Mouse (Mus musculus): ENCODE measurements at regions not wholly inside any gene's neighbourhood (a gene's known extent, or its start where the extent isn't known, plus 50 kb on each side); places are given as distances from the start of the nearest gene placed in this dataset.

DNA sequence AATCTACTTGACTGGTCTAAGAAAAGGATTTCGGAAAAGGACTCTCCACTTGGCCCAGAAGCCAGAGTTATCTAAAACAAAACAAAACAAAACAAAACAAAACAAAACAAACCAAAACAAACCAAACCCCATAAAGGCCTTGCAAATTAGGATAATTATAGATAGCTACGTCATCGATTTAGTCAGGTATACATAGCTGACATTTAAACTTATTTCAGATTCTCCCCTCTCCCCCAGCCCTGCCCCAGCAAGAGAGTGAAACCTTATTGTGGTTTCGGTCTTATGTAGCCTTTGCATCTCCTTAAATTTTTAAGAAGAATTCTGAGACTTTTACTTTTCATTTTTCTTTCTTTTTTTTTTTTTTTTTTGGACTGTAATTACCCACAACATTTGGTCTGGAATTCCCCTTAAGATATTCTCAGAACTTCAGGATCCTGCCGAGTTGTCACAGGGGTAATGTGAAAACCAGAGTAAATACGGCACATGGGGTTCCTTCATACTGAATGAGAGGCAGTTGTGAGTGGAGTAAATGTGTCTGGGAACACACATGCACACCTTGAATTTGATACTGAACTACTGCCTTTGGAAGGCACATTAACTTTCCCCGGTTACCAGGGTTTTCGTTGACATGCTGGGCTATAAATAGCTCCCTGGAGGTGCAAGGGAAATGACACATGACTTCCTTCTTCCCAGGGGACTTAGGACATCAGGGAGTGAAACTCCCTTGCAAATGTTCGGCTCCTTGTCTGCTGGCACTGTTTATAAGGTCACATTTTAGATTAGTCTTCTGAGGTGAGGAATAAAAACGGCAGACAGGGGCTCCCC is 94.8 kb upstream of the Rap1b start:
- peak in 1 of 2 experiments; percentile 8 for DNase-seq

DNA sequence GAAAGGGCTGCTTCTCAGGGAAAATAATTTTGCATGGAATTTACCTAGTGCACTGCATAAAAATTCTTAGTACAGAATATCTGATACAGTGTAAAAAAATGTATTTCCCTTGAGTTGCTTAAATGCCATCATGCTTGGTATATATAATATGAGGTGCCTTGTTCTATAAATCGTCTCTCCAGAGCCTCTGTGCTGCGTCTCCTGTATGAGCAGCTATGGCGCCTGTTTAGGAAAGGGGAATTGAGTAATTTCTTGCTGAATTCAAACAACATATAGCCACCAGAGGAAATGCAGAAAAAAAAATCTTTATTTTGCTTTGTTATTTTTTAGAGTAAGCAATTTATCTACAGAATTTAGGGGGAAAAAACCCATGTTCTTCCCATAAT is 95.4 kb upstream of the Rap1b start:
- DNase-seq, result no peak

DNA sequence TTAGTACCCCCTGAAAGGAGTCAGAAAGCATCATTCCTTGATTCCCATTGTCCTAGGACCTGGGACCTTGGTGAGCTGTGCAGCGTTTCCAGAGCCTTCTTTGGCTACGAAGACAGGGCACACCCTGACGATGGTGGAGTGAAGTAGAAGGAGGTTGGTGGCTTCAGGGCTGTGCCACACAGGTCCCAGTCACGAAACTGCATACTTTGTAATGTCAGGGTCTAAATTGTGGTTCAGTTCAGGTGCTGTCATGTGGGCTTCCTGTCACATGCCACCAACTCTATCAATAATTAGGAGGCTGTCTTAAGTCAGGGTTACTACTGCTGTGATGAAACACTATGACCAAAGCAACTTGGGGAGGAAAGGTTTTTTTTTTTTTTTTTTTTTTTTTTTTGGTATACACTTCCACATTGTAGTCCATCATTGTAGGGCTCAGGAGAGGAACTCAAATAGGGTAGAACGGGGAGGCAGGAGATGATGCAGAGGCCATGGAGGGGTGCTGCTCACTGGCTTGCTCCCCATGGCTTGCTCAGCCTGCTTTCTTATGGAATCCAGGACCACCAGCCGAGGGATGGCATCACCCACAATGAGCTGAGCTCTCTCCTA is 98.0 kb upstream of the Rap1b start:
- no peak for DNase-seq

DNA sequence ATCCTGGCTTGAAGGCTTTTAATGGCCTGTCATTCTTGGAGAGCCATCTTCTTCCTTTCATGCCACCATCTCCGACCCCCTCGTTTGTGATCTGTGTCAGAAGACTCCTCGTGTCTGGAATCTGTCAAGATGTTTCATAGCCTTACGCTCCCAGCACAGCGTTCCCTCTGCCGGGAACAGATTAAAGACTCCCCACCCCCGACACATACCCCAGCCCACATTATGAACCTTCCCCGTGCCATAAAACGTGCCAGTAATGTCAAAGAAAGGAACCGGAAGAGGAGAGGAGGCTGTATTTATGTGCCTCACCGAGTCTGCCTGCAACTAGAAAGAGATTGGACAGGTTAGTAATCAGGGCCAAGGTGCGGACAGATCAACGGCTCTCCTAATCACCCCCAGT is 101.4 kb upstream of the Rap1b start:
- no peak for DNase-seq

DNA sequence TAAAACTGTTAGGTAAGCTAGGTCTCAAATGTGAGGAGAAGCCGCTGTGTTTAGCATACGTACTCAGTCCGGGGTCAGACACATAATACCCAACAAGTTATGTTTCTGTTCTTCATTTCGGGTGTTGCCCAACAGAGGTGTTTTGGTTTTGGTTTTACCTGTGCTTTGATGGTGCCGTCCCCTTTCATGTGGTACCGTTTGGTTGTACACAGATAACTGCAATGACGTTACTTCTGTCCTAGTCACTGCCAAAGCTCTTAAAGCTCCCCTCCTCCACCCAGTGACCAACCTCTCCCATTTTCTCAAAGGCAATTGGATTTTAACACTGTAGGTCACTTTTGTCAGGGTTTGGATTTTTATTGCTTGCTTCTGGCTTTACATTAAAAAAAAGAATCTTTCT is 102.1 kb upstream of the Rap1b start:
- no peak for DNase-seq

DNA sequence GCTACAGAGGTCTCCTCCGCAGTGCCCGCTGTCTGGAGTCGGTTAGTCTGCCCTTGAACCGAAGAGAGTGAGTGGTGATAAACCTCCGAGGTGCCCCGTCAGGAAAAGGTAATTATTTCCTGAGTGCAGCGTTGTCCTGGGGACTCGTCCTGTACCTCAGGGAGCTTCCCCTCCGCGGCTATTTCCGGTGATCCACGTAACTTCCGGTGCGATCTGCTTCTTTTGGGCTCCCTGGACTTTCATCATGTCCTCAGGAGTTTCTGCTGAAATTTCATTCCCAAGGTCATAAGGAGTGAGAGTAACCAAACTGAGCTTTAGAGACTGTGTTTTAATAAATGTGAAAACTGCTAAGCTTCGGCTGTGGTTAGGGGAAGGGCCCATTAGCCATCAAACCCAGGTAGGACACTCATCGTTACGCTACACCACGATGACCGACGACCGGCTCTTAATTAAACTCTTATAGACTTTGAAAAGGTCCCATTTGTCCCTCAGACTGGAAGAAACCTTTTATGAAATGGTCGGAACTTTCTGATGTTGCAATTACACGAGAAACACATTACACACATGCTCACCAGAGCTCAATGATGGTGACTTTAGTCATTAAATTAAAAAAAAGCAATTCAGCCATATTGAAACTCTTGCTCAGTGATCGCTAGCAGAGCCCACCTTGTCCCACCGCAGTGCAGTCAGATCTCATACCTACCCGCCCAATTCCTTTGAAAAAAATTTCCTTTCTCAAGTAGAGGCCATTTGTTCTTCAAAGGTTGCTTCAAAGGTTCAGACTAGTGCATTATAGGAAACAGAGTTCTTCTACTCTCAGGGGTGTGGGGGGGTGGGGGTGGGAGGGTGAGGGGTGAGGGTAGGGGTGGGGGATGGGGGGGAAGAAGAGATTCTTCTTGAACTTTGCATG is 106.5 kb upstream of the Rap1b start:
- DNase-seq, result no peak

DNA sequence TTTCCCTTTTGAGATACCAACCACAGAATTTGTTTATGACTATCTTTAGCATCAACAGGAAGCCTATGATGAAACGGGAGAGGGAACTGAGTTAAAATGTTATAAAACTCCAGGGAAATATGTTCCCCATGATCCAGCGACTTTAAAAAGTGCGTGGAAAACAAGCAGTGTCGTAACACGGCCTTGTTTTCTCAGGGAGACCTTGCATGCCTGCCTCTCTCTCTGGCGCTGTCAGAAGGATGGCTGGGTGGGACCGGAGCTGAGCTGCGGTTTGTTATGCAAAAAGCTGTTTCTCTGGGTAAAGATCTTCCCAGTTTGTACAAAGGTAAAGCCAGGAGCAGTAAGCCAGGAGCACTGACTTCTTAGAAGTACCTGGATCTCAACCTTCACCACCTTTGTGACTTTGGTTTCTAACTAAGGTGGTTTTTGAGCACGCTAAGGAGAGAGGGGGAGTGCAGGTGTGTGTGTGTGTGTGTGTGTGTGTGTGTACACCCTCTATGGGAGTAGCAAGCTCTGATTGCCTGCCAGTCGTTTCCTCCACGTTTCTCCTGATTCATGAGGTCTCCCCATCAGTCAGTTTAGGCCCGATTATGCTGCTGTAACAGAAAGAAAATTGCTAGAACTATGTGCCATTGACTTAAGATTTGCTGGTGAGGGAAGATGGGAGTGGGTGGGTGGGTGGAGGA is 107.3 kb upstream of the Rap1b start:
- DNase-seq, result no peak

DNA sequence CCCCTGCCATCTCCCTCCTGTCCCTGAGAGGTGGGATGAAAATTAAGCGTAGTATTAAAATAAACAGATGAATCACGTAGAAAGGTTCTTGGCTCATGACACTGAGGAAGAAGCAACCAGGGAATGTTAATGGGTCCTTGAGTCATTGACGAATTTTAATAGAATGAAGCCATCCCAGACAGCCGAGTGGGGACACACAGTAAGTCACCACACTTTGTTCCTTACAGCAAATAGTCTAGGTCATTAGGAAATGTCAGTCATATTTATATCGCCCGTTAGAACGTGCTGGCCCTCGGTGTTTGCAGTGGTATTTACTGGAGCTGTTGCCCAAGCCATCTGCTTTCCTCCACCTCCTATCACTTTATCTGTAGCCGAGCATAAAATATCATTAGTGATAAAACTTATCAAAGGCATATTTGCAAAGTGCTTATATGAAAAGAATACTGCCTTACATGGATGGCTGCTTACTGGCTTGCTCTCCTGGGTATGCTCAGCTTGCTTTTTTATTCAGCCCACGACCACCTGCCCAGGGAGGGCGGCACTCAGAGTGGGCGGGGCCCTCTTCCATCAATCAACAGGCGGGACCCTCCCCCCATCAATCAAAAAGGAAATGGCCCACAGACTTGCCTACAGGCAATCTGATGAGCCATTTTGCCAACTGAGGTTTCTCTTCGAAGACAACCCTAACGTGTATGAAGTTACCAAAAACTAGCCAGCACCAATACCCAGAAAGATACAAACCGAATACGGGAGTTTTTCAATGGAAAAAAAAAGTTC is 110.5 kb upstream of the Rap1b start:
- DNase-seq, result no peak

DNA sequence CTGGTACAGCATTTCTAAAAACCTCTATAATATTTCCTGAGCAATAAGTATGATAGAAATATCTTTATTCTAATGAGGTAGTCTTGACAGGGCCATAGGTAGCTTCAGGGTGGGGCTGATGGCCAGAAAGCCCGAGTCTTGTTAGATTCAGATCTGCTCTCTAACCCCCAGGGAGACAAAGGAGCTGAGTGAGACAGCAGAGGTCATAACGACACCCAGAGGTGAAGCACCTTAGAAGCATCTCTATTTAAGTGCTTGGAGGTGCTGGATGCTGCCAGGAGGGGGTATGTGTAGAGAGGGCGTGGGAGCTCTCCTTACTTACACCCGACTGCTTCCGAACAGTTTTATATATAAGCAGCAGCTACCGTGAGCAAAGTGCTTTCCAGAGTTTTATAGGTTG is 128.9 kb upstream of the Rap1b start:
- no peak for DNase-seq

DNA sequence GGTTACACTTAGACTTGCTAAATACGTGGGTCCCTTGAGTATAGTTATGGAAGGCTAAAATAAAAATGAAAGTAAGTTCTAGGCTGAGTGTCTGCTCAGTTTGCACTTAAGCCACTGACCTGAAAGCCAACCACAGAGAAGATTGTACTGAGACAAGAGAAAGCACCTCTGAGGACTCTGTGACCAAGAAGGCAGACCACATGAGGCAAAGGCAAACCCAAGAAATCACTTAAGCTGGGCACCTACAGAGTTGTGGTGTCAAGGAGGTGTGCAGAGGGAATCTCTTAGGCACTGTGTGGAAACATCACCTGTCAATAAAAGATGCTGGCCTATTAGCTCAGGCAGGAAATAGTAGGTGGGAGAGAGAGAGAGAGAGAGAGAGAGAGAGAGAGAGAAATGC is 129.6 kb upstream of the Rap1b start:
- no peak for DNase-seq

DNA sequence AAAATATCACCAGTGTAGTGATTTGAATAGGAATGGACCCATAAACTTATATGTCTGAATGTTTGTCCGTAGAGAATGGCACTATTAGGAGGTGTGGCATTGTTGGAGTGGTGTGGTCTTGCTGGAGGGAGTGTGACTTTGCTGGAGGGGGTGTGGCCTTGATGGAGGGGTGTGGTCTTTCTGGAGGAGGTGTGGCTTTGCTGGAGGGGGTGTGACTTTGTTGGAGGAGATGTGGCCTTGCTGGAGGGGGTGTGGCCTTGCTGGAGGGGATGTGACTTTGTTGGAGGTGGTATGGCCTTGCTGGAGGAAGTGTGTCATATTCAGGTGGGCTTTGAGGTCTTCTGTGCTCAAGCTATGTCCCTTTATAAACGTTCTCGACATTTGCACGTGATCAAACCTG is 133.3 kb upstream of the Rap1b start:
- no peak for DNase-seq

DNA sequence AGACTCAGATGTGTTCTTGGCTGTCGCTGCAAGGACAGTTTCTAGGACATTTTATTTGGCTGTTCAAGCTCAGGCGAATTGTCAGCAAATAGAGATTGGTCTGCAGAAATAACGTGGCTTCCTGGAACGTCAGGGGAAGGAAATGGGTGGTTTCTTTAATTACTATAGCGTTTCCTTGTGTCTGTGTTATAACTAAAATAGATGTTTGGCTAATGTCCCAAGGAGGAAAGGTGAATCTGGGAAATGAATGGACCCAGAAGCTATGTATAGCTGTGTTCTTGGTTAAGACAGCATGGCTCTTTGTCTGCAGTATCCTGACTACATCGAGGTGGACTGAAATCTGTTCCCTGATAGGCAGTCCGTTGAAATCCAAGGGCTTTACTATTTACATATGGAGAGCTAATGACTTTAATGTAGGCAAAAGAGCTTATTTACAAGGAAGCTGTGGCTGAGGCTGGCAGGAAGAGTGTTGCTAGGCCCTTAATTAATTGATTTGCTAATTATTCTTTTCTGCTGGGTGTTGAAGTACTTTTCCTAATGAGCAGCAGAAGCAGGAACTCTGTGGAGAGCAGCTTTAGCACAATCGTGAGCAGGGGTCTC is 136.9 kb upstream of the Rap1b start:
- DNase-seq, result no peak

DNA sequence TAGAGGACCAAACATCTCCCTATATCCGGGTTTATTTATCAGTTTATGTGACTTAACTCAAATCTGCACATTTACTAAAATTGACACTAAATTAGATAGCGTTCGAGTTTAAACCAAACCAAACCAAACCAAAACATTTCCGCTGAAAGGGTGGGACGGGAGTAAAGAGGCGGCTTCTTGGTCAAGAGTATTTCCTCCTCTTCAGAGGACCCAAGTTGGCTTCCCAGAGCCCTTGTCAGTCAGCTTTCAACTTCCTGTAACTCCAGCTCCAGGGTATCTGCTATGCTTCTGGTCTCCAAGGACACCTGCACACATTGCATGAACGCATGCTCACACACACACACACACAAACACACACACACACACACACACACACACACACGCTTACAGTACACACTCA is 137.4 kb upstream of the Rap1b start:
- DNase-seq, result no peak

DNA sequence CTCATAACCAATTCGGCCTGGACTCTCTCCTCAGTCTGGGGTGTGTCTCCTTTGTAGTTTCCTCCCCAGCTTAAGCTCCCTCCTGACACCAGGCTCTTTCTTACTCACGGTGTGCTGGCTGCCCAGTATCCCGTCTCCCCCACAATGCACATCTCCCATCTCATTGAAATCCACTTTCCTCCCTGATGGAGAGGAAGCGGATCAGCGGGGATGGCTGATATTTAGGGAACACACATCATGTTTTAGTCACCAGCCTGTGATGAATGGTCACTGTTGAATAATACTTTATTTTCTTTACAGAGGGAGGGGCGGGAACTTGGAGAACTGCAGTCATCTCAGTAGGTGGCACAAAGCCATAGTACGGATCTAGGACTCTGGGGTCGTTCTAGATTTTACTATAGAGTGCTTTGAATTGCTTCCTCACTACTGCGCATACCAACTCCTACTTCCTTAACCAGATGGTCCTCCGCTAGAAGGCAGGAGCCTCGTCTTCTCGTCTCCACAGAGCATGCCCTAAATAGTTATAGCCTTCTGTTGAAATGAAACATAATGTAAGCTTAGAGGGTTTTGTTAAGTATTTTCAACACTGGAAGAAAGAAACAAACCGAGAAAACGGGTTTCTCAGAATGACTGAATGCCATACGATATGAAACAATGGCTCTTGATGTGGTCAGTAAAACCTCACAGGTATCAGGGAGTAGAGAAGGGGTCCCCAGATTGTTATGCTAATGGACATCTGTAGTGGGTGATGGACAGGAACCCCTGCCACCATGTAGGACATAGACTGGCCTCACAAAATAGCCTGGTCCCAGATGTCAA is 139.2 kb upstream of the Rap1b start:
- no peak for DNase-seq

DNA sequence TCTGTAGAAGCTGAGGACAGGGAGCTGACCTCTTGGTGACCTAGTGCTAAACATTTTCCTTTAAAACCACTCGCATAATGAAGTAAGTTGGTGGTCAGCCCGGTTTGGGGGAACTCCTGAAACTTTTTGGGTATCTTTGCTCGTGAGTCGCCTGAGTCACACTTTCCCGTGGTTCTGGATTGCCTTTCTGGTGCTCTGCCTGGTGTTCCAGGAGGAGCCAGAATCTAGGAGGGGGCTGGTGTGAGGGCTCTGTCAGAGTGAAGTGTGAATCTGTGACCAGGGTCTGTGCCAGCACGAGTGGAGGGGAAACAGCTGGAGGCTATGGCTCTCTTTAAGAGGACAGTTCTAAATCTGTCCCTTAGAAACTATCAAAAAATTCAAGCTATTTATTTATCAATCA is 141.8 kb upstream of the Rap1b start:
- no peak for DNase-seq

DNA sequence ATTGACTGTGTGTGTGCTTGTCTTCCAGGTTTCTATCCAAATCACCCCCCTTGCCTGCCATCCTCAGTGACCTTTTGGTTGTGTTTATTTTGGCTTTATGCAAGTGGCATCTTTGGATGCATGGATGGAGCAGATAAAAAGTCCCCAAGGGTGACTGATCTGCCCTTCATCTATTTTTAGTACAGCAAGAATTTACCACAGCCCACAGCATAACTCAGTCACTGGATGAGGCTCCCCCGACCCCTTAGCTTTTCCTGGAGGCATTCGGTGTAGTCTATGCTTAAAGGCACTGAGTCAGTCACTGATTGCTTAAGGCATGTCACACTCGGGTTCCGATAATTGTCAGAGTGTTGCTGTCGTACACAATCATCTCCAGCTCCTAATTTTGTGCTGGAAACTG is 142.2 kb upstream of the Rap1b start:
- no peak for DNase-seq

DNA sequence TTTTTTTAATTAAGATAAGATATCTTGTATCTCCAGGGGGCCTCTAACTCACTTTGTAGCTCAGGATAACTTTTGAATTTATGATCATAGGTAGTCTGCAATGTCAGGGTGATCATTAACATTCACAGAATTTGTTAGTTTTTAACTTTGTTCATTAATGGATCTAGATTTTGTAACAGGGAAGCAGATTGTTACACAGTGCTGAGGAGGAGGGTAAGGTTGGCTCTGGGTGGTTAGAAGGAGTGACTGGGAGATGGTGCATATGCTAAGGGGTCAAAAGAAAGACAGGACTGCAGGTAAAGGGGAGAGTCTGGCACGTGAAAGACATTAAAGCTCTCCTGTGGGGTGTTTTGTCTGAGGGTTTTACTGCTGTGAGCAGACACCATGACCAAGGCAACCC is 145.3 kb upstream of the Rap1b start:
- no peak for DNase-seq

DNA sequence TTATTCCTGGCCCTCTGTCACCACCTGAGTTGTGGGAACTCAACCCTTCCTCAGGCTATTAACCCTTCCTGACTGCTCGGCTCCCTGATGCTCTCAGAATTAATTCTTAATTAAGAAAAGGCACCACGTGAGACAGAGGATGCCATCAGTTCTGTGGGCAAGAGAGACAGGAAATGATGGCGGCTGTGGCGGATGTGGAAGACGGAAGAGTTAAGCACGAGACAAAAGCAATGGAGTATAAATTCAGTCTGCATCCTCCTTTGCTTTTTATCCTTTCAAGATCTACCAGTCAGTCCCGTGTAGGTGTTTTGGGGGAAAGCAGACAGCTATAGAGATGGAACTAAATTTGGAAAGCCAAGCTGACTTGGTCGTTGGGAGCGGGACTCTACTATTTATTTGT is 146.5 kb upstream of the Rap1b start:
- DNase-seq, result no peak

DNA sequence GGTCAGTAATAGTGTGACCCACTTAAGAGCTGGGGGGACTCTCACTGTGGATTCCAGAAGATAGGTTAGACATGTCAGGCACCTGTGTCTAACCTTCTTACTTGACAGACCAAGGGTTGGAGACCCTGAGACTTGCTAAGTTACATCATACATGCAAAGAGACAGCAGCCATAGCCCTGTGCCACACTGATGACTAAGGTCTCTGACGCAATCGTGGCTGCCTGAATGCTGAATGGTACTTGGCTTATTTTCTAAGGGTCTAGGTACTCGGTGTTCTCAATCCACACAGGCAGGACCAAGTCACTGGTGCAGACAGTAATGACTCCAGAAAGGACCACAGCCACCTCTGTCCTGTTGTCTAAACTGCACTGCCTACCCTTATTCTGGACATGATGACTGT is 147.8 kb upstream of the Mdm1 start:
- no peak for DNase-seq

DNA sequence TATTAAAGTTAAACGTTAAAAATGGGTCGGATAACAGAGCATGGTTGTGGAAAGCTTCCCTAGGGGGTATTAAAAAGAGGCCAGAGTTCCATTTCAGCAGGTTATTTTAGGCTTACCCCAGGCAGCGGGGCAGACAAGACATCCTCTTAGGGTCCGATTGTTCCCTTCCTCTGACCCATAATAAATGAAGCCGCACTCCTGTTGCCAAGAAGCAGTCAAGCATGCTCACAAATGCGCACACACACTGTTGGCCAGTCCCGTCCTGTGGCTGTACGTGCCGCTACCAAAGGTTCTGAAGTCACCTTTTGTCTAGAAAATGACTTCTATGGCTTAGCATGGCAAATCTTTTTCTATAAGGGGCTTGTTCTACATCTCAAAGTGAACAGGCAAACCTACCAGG is 146.8 kb upstream of the Mdm1 start:
- peak in 1 of 2 experiments; percentile 10 for DNase-seq

DNA sequence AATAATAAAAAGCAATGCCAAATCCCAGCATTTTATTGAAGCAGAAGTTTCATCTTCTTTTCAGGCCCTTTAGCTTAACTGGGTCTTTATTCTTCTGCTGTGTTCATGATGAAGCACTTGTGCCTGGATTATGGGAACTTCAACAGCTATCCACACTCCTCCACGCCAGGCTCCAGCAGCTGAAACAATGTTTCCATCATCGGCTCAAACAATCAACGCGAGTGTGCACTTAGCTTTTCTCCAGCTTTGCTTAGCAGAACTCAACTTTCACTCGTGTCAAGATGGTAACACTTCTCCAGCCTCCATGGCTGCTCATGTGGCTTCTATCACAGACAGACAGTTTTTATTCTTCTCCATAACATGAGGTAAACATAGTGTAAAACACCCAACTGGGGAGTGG is 143.8 kb upstream of the Mdm1 start:
- DNase-seq, result no peak
